Mouse (Mus musculus) lung, embryonic 14.5 days (tissue): ENCODE results near the gene Pex26. TPM values are rescaled to one million over a fixed set of nuclear protein-coding genes. Genes with fewer than 3 reads are reported as not detected.

Experiments used
- ATAC-seq: fragments of 200-750 bp; cut with Nextera tagmentation; 2 replicates; pipeline ENCODE4 v1.8.0; 2017; ENCODE audit warnings: mild to moderate bottlenecking, moderate TSS enrichment, moderate library complexity; ENCODE audit not compliant: insufficient read depth
- DNase-seq: peaks from one replicate; pipeline ENCODE4 v3.0.0-alpha.2; 2015
- H3K27ac ChIP-seq: fragments of 300-500 bp; sonication (generic); 2 replicates; pipeline ENCODE4 v1.5.1; 2014; ENCODE audit warnings: low read depth, mild to moderate bottlenecking, moderate library complexity
- H3K27me3 ChIP-seq: fragments of 300-500 bp; sonication (generic); 2 replicates; pipeline ENCODE4 v1.6.1; 2014; ENCODE audit warnings: low read length, control low read depth; ENCODE audit not compliant: insufficient read depth
- H3K36me3 ChIP-seq: fragments of 300-500 bp; sonication (generic); 2 replicates; pipeline ENCODE4 v1.6.1; 2014; ENCODE audit warnings: control low read depth; ENCODE audit not compliant: insufficient read depth
- H3K4me1 ChIP-seq: fragments of 300-500 bp; sonication (generic); 2 replicates; pipeline ENCODE4 v1.6.1; 2014; ENCODE audit warnings: antibody characterized with exemption, control low read depth; ENCODE audit not compliant: insufficient read depth
- H3K4me2 ChIP-seq: fragments of 300-500 bp; sonication (generic); 2 replicates; pipeline ENCODE4 v1.6.1; 2014; ENCODE audit warnings: mild to moderate bottlenecking
- H3K4me3 ChIP-seq: fragments of 300-500 bp; sonication (generic); 2 replicates; pipeline ENCODE4 v1.5.1; 2014; ENCODE audit warnings: low read depth, low read length
- H3K9ac ChIP-seq: fragments of 300-500 bp; sonication (generic); 2 replicates; pipeline ENCODE4 v1.6.1; 2014
- H3K9me3 ChIP-seq: fragments of 300-500 bp; sonication (generic); 2 replicates; pipeline ENCODE4 v1.6.1; 2016; ENCODE audit warnings: low read depth, low read length, control low read depth
- CTCF ChIP-seq: IDR thresholded peaks from 2 replicates; pipeline ENCODE4 v1.5.1; 2016; ENCODE audit warnings: antibody characterized with exemption, low read depth
- WGBS: fragments of 180-500 bp; shearing (Covaris S2); extraction: QIAGEN DNeasy Blood & Tissue Kit; methylation state at CpG from one replicate; pipeline ENCODE4 v1.1.7; 2014; 5-methylcytosine and 5-hydroxymethylcytosine counted together
- polyA plus RNA-seq: library from polyadenylated mRNA; unstranded; fragments of >200 nt; fragmentation: Nextera tagmentation; extraction: Ambion mirVana; gene quantifications from 2 replicates; pipeline ENCODE4 v1.2.1, GENCODE M21; 2014

The Pex26 gene
- 7.6 and 8.1 TPM in 2 replicates for polyA plus RNA-seq

- ATAC-seq (peak; percentile 85), DNase-seq (peak; percentile 96)
- H3K4me3 ChIP-seq: peak within 1 kb of the TSS; percentile 65
- 1% methylated on average over 32 of the region's 32 CpGs for WGBS
- peaks cover 22% of the 10 kb centered on the region; the same call in 1 of the 2 replicates for H3K36me3 ChIP-seq
- no peaks in the 10 kb centered on the region for H3K4me1 ChIP-seq
- peak within 1 kb of the TSS; percentile 97 for H3K4me2 ChIP-seq
- H3K27me3 ChIP-seq: no peaks in the 10 kb centered on the region
- H3K27ac ChIP-seq: peak within 1 kb of the TSS; percentile 83
- TF ChIP-seq CTCF: no peak
- H3K9ac ChIP-seq: peak within 1 kb of the TSS; percentile 58
- H3K9me3 ChIP-seq: no peaks in the 10 kb centered on the region
Observed at GRCm38 (mm10) chr6:121183414-121184173, at the start of gene Pex26. Gene Pex26, plus strand, starts transcription at chr6:121183667.

GRCm38 (mm10) chr6:121134249-121134648 lies 49.2 kb upstream of the Pex26 start:
- Histone ChIP-seq H3K9me3 (no peaks in the 10 kb centered on the region), H3K4me3 (no peak overlapping the region), H3K4me1 (peaks cover 8% of the 10 kb centered on the region), H3K27ac (no peak overlapping the region), H3K36me3 (no peaks in the 10 kb centered on the region), H3K9ac (no peak overlapping the region), H3K4me2 (no peak overlapping the region), H3K27me3 (peaks cover 15% of the 10 kb centered on the region; the same call in 1 of the 2 replicates)
- DNase-seq (no peak), ATAC-seq (no peak)
- TF ChIP-seq CTCF: no peak
- 51% methylated on average over 3 of the region's 3 CpGs for whole genome bisulfite sequencing

- Histone ChIP-seq H3K4me2 (no peak overlapping the region), H3K27ac (no peak overlapping the region), H3K36me3 (no peaks in the 10 kb centered on the region), H3K4me1 (peaks cover 8% of the 10 kb centered on the region), H3K9ac (no peak overlapping the region), H3K4me3 (no peak overlapping the region), H3K9me3 (no peaks in the 10 kb centered on the region), H3K27me3 (peaks cover 15% of the 10 kb centered on the region; the same call in 1 of the 2 replicates)
- TF ChIP-seq CTCF: no peak
- no peak for ATAC-seq
- 52% methylated on average over 5 of the region's 5 CpGs for WGBS
- no peak for DNase-seq
Observed at GRCm38 (mm10) chr6:121134884-121135283, 48.6 kb upstream of the Pex26 start.

- 58% methylated on average over 6 of the region's 6 CpGs for WGBS
- Histone ChIP-seq H3K27me3 (no peaks in the 10 kb centered on the region; the same call in 1 of the 2 replicates), H3K9me3 (no peaks in the 10 kb centered on the region), H3K36me3 (no peaks in the 10 kb centered on the region), H3K27ac (no peak overlapping the region), H3K4me1 (no peaks in the 10 kb centered on the region), H3K9ac (no peak overlapping the region), H3K4me3 (no peak overlapping the region), H3K4me2 (no peak overlapping the region)
- TF ChIP-seq CTCF: no peak
- ATAC-seq: no peak
- no peak for DNase-seq
Observed at GRCm38 (mm10) chr6:121137222-121137621, 46.2 kb upstream of the Pex26 start.

- no peak for DNase-seq
- Histone ChIP-seq H3K4me3 (no peak overlapping the region), H3K36me3 (no peaks in the 10 kb centered on the region), H3K9me3 (no peaks in the 10 kb centered on the region), H3K27me3 (no peaks in the 10 kb centered on the region), H3K4me2 (no peak overlapping the region), H3K27ac (no peak overlapping the region), H3K4me1 (peaks cover under 1% of the 10 kb centered on the region; the same call in 1 of the 2 replicates), H3K9ac (no peak overlapping the region)
- no peak for TF ChIP-seq CTCF
- peak; percentile 72; the same call in 1 of the 2 replicates for ATAC-seq
- 44% methylated on average over 12 of the region's 12 CpGs for WGBS
Observed at GRCm38 (mm10) chr6:121138338-121139040, 45.0 kb upstream of the Pex26 start.

DNA sequence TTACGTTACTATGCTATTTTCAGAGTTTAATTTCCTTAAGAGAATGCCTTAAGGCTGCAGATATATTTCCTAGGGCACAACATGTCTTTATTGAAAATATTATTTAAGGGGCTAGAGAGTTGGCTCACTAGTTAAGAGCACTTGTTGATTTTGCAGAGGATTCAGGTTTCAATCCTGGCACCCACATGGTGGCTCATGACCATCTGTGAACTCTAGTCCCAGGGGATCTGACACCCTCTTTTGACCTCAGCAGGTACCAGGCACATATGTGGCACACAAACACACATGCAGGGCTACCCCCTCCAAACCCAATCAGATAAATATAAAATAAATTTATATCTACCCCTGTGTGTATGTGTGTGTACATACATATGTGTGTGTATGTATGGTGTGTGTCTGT lies 44.2 kb upstream of the Pex26 start:
- H3K9me3 ChIP-seq: no peaks in the 10 kb centered on the region
- no peak for TF ChIP-seq CTCF
- peaks cover 6% of the 10 kb centered on the region for H3K4me1 ChIP-seq
- ATAC-seq (no peak), DNase-seq (no peak)
- H3K36me3 ChIP-seq: no peaks in the 10 kb centered on the region
- no peak overlapping the region for H3K9ac ChIP-seq
- no peak overlapping the region for H3K4me3 ChIP-seq
- WGBS: 90% methylated on average over 1 of the region's 1 CpGs
- no peaks in the 10 kb centered on the region for H3K27me3 ChIP-seq
- no peak overlapping the region for H3K27ac ChIP-seq
- H3K4me2 ChIP-seq: no peak overlapping the region

- Histone ChIP-seq H3K27me3 (no peaks in the 10 kb centered on the region), H3K36me3 (no peaks in the 10 kb centered on the region), H3K4me3 (no peak overlapping the region), H3K4me1 (peaks cover 22% of the 10 kb centered on the region), H3K9ac (no peak overlapping the region), H3K4me2 (no peak overlapping the region), H3K9me3 (no peaks in the 10 kb centered on the region), H3K27ac (no peak overlapping the region)
- 69% methylated on average over 7 of the region's 7 CpGs for WGBS
- no peak for TF ChIP-seq CTCF
- DNase-seq: no peak
- no peak for ATAC-seq
Observed at GRCm38 (mm10) chr6:121142298-121142697, 41.2 kb upstream of the Pex26 start.
